Mouse (Mus musculus): ENCODE measurements at regions not wholly inside any gene's neighbourhood (a gene's known extent, or its start where the extent isn't known, plus 50 kb on each side); places are given as distances from the start of the nearest gene placed in this dataset.

- DNase-seq (ENCODE audit: low spot score in 2 of 2): no peak
Observed at GRCm38 (mm10) chr7:136159136-136159535, 443.0 kb upstream of the Mki67 start.

GRCm38 (mm10) chr7:136161526-136161925 lies 445.4 kb upstream of the Mki67 start:
- DNase-seq (ENCODE audit: low spot score in 2 of 2): no peak

DNA sequence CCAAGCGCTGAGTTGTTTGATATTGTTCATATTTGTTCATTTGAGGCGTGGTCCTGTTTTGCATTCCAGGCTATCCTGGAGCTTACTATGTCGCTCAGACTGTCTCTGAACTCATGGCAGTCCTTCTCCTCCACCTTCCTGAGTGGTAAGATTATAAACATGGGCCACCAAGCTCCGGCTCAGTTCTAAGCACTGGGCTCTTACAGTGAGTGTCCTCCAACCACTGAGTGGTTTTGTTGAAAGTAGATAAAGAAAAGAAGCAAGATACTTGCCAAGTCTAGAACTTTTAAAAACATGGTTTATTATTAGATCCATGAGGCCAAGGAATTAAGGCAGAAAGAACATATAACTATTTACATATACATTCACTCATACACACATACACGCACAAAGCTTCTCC lies 448.7 kb upstream of the Mki67 start:
- no peak for DNase-seq (ENCODE audit: low spot score in 2 of 2)

GRCm38 (mm10) chr7:136169261-136169660 lies 453.1 kb upstream of the Mki67 start:
- no peak for DNase-seq (ENCODE audit: low spot score in 2 of 2)

- no peak for DNase-seq (ENCODE audit: low spot score in 2 of 2)
Observed at GRCm38 (mm10) chr7:136176373-136176772, 460.2 kb upstream of the Mki67 start.

DNA sequence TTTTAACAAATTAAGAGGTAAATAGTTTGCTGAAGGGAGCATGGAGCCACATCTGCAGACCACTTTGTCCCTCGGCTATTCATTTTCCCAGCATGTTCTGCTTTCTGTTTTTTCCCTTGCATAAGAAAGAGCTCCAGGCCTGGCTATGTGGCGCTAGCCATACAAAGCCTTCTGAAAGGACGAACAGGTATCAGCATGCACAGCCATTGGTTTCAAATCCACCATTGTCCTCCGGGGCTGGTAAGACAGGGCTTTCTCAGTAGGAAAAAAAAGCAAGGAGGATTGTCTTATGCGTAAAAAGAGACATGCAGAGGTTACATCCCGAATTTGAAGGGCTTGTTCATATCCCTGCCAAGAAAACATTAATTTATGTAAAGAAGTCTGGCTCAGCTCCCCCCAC lies 464.8 kb upstream of the Mki67 start:
- DNase-seq (ENCODE audit: low spot score in 2 of 2): no peak

- DNase-seq (ENCODE audit: low spot score in 2 of 2): no peak
Observed at GRCm38 (mm10) chr7:136182101-136182500, 465.9 kb upstream of the Mki67 start.

DNA sequence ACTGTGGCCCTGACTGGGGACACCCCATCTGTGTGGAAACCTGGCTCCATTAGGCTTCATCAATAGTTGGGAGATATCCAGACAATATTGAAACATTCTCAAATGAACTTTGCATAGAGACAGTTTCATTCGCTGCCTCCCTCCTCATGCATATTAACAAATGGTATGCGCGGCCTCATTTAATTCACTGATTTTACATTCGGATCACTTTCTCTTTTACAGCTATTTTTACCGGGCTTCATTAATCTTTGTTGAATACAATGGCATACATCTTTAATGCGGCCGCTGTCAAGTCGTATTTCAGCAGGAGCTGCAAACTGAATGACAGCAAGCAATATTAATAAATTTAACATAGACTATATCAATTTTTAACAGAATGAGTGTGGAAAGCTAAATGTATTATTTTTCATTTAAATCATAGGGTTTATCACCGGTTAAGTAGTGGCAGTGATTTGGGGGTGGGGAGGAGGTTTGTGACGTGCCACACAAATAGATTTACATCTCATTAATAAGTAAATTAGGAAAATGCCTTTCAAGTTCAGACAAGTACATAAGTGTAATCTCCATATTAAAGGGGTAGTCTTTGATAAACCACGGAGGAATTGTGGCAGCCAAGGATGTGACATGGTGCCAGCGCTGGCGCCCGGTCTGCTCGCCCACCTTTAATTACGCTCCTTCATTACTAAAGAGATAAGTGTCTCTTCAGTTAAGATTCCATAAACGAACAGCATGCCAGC lies 480.4 kb upstream of the Mki67 start:
- no peak for DNase-seq (ENCODE audit: low spot score in 2 of 2)

- DNase-seq (ENCODE audit: low spot score in 2 of 2): no peak
Observed at GRCm38 (mm10) chr7:136208879-136209278, 492.7 kb upstream of the Mki67 start.

GRCm38 (mm10) chr7:136209299-136210171 lies 493.4 kb upstream of the Mki67 start:
- DNase-seq (ENCODE audit: low spot score in 2 of 2): no peak

- DNase-seq (ENCODE audit: low spot score in 2 of 2): no peak
Observed at GRCm38 (mm10) chr7:136212492-136212891, 496.3 kb upstream of the Mki67 start.

- DNase-seq (ENCODE audit: low spot score in 2 of 2): no peak
Observed at GRCm38 (mm10) chr7:136213057-136213961, 497.1 kb upstream of the Mki67 start.

DNA sequence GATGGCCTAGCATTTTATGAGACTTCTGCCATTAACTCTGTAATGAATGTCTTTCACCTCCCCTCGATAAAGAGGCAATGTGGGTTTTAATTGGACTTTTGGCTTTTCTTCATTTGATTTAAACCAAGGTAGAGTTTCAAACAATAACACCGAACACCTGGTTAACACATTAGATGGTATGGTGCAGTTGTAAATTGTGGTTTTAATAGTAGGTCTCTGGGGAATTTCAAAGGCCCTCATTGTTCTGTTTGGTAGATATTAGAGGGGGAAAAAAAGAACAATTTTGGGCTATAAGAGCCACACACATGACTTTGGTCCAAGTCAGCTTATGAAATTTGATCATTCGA lies 497.8 kb upstream of the Mki67 start:
- no peak for DNase-seq (ENCODE audit: low spot score in 2 of 2)

DNA sequence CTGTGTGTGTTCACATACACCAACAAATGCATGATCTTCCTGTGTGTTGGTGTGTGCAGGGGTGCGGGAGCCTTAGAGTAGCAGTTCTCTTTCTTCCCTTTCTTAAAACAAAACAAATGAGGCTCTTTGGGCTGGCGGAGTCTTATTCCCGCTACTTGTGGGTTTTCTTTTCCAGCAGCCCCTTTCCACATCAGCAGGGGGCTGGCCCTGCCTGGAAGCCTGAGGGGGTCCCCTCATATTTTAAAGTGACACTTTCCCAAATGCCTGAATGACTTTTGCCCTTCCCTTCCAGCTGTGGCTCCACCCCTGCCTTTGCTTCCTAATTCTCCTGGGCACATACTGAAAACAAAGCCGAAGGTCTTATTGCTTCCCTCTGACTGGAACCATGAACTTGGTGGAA lies 498.3 kb upstream of the Mki67 start:
- no peak for DNase-seq (ENCODE audit: low spot score in 2 of 2)

DNA sequence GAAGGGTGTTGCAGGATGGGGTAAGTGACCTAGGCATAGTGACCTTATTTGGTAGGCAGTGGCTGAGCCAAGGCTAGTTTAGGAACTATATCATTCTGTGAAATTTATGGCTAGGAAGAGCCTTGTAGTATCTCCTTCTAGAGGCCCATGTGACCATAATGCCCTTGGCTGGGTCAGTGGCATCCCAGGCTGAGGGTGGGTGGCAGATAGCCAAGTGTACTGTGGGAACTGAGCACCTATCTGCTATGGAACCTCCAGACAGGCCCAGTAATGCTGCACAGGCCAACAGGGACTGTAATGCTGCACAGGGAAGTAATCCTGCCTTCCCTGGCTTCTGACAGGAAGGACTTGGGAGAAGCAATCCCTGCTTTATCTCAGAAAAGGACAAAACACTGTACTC lies 500.6 kb upstream of the Mki67 start:
- no peak for DNase-seq (ENCODE audit: low spot score in 2 of 2)

DNA sequence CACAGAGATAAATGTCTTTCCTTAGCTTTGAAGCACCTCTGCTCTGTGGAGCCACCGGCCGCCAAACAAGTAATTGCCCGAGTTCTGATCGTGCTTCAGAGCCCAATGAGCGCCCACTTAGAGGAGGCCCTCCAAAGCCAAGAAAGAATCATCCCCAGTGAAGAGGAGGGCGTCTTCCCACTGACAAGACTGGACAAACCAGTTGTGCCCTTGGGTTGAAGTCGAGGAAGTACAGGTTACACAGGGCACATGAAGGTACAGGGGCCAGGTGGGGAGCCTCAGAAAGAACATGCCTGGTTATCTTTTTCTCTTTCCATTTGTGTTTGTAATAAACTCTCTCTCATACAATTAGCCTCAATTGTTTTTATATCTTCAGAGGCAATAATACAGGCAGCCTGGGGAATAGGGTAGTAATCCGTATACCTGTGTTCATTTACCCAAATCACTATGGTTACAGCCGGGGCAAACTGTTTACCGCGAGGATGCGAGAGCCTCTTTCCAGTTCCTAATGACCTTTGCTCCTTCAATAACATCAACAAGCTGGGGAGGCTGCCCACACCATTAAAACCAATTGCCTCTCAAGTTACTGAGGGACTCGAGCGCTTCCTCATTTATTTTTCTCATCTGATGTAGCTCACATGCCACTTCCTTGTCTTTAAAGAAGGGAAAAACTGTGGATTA lies 503.5 kb upstream of the Mki67 start:
- DNase-seq (ENCODE audit: low spot score in 2 of 2): no peak

DNA sequence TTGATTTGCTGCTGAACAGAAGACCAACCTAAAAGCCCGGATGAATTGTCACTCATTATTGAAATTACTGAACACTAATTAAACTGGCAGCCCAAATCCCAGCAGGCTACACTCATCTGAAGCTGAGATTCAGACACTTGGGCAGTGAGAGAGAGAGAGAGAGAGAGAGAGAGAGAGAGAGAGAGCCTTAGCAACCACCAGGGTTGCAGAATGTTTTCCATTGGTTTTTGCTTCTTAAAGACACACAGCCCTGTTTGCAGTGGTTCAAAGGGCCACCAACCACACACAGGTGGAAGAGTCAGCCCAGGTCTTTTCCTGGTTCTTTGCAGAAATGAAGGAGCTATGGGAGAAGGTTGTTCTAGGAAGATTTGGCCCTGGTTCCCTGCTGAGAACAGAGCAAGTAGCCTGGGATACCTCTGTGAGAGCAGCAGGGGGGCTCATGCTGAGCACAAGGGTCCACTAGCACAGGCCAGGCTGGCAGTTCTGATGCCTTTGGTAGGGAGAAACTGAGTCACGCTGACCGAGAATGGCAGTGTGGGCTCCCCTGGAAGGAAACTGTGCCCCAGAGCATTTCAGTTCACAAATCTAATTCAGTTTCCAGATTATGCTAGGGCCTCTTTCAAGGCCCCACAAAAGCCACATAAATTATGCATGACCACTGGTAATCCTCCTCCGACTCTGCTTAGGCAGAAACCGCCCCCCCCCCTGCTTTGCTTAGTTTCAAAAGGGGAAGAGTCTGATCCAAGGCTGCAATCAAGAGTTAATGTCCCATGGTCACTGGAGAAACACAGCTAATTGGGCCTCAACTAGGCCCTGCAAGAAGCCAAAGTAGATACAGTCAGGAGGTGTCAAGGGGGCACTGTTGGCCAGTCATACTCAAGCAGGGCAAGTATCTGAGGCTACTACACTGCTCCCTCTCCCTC lies 504.3 kb upstream of the Mki67 start:
- DNase-seq (ENCODE audit: low spot score in 2 of 2): no peak

GRCm38 (mm10) chr7:136221620-136222019 lies 505.5 kb upstream of the Mki67 start:
- no peak for DNase-seq (ENCODE audit: low spot score in 2 of 2)

GRCm38 (mm10) chr7:136226031-136226430 lies 509.9 kb upstream of the Mki67 start:
- DNase-seq (ENCODE audit: low spot score in 2 of 2): no peak

DNA sequence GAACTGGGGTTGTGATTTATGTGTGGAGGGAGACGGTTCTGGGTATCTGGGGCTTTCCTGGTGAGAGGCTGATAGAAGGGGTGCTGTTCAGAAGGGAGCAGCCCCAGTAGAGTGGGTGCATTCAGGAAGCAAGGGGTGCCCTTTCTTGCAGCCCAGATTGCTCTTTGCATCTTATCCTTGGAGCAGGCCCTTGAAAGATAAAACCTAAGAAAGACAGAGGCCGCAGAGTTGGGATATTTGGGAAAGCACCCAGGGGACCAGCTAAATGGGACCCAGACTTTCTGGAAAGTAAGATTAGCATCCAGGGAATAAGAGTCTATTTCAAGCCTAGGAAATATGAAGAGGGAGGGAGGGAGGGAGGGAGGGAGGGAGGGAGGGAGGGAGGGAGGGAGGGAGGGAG lies 512.2 kb upstream of the Mki67 start:
- no peak for DNase-seq (ENCODE audit: low spot score in 2 of 2)

- DNase-seq (ENCODE audit: low spot score in 2 of 2): no peak
Observed at GRCm38 (mm10) chr7:136229592-136229991, 513.4 kb upstream of the Mki67 start.

Data from spleen, postnatal 14 days (tissue).